Mouse (Mus musculus) ovary, postnatal 36 days (tissue): ENCODE data around the gene 2310057M21Rik.
"Not testable (repeated sequence)": the region's sequence is repeated elsewhere in the genome, so short reads cannot be mapped to it uniquely, and the experiment has no call there.

ENCODE experiments used
- DNase-seq: peaks from one replicate; pipeline ENCODE4 v3.0.0; 2022; ENCODE audit warnings: low spot score, mixed read lengths

2310057M21Rik gene

GRCm38 (mm10) chr7:131362615-131363300 is at the start of gene 2310057M21Rik:
2310057M21Rik (minus strand) TSS chr7:131362759.
- peak; percentile 93 for DNase-seq

DNA sequence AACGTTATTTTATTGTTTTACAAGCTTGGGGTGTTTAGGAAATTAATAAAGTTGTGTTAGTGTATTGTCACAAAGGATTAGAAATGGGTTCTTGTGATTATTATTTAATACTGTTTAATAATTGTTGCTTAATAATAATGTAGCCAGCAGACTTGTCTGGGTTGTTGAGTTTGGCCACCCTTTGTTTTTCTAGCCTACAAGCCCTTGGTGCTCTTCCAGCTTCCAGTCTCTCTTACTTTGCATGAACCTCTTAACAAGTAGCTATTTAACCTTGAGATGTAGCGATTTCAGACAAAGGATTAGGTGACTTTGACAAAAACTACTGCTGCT is 49.3 kb upstream of the 2310057M21Rik start:
- DNase-seq = no peak

DNA sequence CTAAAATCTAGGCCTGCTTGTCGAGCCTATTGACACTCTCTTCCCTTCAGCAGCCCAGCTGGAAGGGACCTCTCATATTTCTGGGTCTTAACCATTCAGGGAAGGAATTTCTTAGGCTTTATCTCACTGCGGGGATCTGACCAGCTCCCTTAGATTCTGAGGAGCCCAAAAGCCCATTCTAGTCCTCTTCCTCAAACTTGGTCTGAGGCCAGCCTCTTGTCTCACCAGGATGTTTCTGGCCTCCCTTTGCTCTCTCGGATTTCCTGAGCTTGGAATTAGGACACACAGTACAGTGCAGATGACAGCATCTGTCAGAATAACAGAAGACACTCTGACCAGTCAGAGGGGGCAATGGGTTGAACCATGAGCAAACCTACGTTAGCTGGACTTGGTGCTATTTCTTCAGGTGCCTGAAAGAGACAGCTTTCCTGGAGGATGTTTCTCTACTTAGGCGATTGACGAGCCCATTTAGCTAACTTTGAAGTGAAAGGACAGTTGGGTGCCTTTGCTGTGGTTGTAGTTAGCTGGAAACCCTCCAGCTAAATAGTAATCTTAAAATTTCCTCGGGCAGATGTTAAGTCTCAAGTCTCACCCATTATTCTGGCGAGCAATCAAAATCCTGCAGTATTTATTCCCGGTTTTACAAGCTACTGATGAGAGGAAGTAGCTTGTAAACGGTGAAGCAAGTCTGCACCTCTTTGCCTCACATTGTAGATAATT is 48.8 kb upstream of the 2310057M21Rik start:
- DNase-seq = no peak

DNA sequence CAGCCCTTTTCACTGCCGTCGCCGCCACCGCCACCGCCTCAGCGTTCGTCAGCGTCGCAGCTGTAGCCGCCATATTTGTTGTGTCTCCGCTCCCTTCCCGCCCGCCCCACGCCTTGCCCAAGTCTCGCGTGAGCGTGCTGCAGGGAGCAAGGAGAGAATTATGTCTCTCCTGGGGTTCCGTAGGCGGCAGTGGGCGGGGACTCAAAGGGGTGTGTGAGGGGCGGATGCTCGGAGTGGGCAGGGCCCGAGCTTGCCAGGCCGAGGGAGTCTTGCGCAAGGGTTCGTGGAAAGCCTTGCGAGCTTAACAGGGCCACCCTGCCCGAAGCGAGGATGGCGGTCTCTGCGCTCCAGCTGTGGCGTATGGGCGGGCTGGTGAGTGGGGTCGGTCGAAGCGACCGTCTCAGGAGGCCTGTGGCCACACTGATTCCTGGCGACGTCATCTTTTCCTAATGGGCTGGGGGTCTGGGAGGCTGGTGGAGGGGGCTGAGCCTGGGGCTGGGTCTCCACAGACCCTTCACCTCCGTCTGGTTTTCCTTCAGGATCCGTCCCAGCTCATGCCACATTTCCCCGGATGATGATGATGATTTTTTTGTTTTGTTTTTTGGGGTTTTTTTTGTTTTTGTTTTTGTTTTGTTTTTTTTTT is 48.0 kb upstream of the 2310057M21Rik start, which contains the start of the genes Ikzf5 and Acadsb:
Ikzf5 (minus strand) TSS at position 106 of the 643 bp plus-strand sequence.
Acadsb (plus strand) TSS at position 186 of the 643 bp plus-strand sequence.
- DNase-seq = peak; percentile 99

GRCm38 (mm10) chr7:131409988-131410385 is 47.4 kb upstream of the 2310057M21Rik start:
- no peak for DNase-seq

DNA sequence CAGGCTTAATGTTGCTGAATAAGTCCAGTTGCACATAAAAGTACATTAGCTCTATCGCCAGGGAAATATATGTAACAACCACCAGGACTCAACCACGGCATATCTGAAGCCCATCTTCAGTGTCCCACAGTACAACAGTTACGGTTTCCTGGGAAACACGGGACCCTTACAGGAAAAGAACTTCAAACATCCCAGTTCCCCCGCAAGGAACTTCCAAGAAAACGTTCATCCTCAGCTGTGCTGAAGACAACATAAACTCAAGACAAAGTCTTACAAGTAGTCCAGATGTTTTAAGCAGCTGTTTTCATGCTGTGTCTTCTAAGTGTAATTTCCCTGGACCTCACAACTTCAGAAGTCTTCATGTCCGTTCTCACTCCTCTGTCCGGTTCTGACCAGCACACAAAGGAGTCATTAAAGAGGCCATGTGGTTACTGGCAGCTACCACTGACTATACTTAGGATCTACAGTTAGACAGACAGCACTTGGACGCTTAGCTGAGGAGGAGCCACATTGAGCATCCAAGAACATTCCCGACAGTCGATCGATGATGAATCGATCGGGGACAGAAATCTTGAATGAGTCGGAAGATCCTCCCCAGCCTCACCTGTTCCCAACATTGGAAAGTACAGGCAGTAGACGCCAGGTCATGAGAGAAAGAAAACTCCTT is 46.9 kb upstream of the 2310057M21Rik start:
- peak; percentile 8 for DNase-seq

DNA sequence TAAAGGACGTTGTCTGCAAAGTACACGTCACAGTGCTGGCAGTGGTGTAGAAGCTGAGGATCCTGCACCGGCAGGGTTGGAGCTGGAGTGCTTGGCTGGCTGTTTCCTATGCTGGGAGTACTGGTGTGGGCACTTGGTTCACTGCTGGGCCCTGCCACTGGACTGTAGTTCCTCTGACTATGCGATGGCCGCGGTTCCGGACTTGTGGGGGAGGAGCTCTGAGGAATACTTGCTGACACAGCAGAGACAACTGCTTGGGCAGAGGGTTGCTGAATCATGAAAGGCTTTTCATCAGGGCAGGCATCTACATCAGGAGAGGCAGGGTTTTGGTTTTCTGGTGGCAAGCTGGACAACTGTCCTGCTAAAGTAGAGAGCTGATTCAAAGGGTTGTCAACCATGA is 29.2 kb upstream of the 2310057M21Rik start:
- not testable (repeated sequence) for DNase-seq

DNA sequence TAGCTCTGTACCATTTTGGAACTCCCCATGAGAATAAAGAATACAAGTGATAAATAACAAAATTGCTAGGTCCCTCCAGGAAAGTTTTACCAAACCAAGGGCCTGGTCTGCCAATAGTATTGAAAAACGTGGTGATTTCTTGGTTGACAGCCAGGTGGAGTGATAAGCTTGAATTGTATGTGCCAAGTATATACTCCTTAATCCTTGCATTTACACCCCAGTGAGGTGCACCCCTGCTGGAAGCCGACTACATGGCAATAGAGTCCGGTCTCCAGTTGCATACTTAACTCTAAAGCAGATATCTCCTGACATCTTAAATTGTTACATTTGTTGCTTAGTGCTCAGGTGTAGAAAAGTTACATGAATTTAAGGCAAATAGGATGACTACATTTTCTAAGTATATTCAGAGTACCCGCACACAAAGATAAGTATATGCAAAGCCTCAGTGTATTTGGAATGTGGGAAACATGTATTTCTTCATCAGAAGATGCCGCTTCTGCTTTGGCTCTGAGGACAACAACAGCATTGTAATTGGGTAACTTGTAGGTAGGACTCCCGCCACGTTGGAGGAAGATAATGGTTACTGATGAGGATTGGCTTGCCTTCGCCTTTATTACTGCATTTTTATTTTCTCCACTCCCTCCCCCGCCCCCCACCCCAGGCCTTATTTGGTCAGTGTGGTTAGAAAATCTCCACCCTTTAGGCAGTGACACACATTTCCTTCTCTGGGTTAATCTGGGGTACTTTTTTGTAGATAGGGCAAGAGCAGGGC is 9.5 kb upstream of the 2310057M21Rik start:
- no peak for DNase-seq

DNA sequence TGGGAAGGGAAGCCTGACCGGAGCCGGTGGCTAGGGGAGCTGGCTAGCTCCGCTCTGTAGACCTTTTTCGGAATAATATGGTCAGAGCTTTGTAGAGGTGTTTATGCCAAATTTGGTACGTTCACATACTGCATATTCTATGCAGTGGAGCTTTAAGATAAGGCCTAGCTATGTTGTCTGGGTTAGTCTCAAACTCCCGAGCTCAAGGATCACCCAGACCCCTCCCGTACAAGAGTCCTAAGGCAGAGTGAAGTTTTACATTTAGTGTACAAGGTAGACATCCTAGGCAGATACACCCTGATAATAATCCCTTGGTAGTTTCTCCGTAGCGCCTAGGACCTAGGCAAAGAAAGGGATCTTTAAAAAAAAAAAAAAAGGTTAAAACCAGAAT is 8.9 kb upstream of the 2310057M21Rik start:
- DNase-seq = no peak

GRCm38 (mm10) chr7:131370648-131371469 is 8.3 kb upstream of the 2310057M21Rik start, which contains the start of gene Pstk:
Pstk (plus strand) TSS chr7:131371141.
- peak; percentile 90 for DNase-seq

GRCm38 (mm10) chr7:131364131-131364530 is 1.6 kb upstream of the 2310057M21Rik start:
- no peak for DNase-seq

GRCm38 (mm10) chr7:131362269-131362614 is 317 bp downstream of the 2310057M21Rik start:
- DNase-seq = no peak

GRCm38 (mm10) chr7:131356105-131356504 is 6.5 kb downstream of the 2310057M21Rik start:
- DNase-seq = no peak

GRCm38 (mm10) chr7:131345856-131346541 is 16.6 kb downstream of the 2310057M21Rik start:
- no peak for DNase-seq

GRCm38 (mm10) chr7:131337502-131338068 is 25.0 kb downstream of the 2310057M21Rik start:
- no peak for DNase-seq

- no peak for DNase-seq
Measured at GRCm38 (mm10) chr7:131333564-131333963, 29.0 kb downstream of the 2310057M21Rik start, which contains the start of gene Fam24a. Fam24a (plus strand) TSS chr7:131333864.

GRCm38 (mm10) chr7:131331688-131332087 is 30.9 kb downstream of the 2310057M21Rik start:
- no peak for DNase-seq

- DNase-seq = no peak
Measured at GRCm38 (mm10) chr7:131329416-131329815, 33.1 kb downstream of the 2310057M21Rik start, which contains the start of gene Fam24b. Fam24b (minus strand) TSS chr7:131329516.

- DNase-seq = no peak
Measured at GRCm38 (mm10) chr7:131327054-131327453, 35.5 kb downstream of the 2310057M21Rik start.

GRCm38 (mm10) chr7:131322192-131322591 is 40.4 kb downstream of the 2310057M21Rik start, which contains the start of gene Cuzd1:
Cuzd1 (minus strand) TSS chr7:131322292.
- DNase-seq = no peak
